Mouse (Mus musculus) splenic B cell, adult 2 months (primary cell): Measurements from ENCODE around the gene Adcyap1r1.

Experiments
- DNase-seq: peaks from one replicate; pipeline ENCODE4 v3.0.0-alpha.2; 2011; ENCODE audit warnings: low read depth, low spot score
- H3K27me3 ChIP-seq: 2 replicates; pipeline ENCODE4 v1.6.1; 2012; ENCODE audit warnings: mild to moderate bottlenecking, low read length, moderate library complexity, mixed read lengths; ENCODE audit not compliant: control insufficient read depth, poor library complexity, insufficient read depth, severe bottlenecking
- H3K36me3 ChIP-seq: 2 replicates; pipeline ENCODE4 v1.6.1; 2012; ENCODE audit warnings: mild to moderate bottlenecking, low read length, moderate library complexity, mixed read lengths; ENCODE audit not compliant: control insufficient read depth, poor library complexity, insufficient read depth, severe bottlenecking

The Adcyap1r1 gene

DNA sequence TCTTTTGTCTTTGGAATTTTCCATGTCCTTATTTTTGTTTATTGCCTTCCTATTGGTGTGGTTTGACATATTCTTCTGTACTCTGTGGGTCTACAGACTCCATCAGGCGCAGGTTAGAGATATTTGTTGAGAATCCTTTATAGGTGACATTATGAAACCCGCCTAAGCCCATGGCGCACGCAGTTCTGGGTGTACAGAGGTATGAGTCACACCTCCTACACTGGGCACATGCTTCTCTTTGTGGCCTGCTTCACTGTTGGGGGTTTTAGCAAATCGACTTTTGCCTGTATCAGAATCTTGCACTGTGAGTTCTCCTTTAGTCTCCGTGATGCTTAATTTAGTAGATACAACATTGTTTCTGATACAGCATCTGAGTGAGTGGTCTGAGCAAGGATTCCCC, 97.4 kb downstream of the Adcyap1r1 start:
- Histone ChIP-seq H3K27me3 (no peaks in the 10 kb centered on the region), H3K36me3 (no peaks in the 10 kb centered on the region)
- no peak for DNase-seq

- DNase-seq, result no peak
- Histone ChIP-seq H3K36me3 (no peaks in the 10 kb centered on the region), H3K27me3 (no peaks in the 10 kb centered on the region)
Observed at GRCm38 (mm10) chr6:55550926-55551325, 99.1 kb downstream of the Adcyap1r1 start.
